Mouse (Mus musculus) limb, embryonic 10.5 days (tissue): Measurements from ENCODE around the gene Slc25a21. TPM values are rescaled to one million over a fixed set of nuclear protein-coding genes. Genes with fewer than 3 reads are reported as not detected.

Experiments
- DNase-seq: peaks from one replicate; pipeline ENCODE4 v3.0.0-alpha.2; 2017; ENCODE audit warnings: low spot score
- H3K27ac ChIP-seq: fragments of 300-500 bp; sonication (generic); 2 replicates; pipeline ENCODE4 v1.5.1; 2016; ENCODE audit warnings: mild to moderate bottlenecking
- H3K27me3 ChIP-seq: fragments of 300-500 bp; sonication (generic); 2 replicates; pipeline ENCODE4 v1.6.1; 2016; ENCODE audit warnings: low read depth, mild to moderate bottlenecking; ENCODE audit not compliant: poor library complexity, severe bottlenecking
- H3K36me3 ChIP-seq: fragments of 300-500 bp; sonication (generic); 2 replicates; pipeline ENCODE4 v1.6.1; 2016; ENCODE audit warnings: mild to moderate bottlenecking, moderate library complexity
- H3K4me1 ChIP-seq: fragments of 300-500 bp; sonication (generic); 2 replicates; pipeline ENCODE4 v1.6.1; 2016
- H3K4me3 ChIP-seq: fragments of 300-500 bp; sonication (generic); 2 replicates; pipeline ENCODE4 v1.5.1; 2016; ENCODE audit warnings: mild to moderate bottlenecking, moderate library complexity
- H3K9me3 ChIP-seq: fragments of 300-500 bp; sonication (generic); replicated peaks from 2 replicates; pipeline ENCODE4 v1.6.1; 2016; ENCODE audit warnings: mild to moderate bottlenecking
- WGBS: fragments of 180-500 bp; shearing (Covaris S2); methylation state at CpG from one replicate; pipeline ENCODE4 v1.1.7; 2016; 5-methylcytosine and 5-hydroxymethylcytosine counted together
- polyA plus RNA-seq: library from polyadenylated mRNA; unstranded; fragments of >200 nt; fragmentation: Nextera tagmentation; extraction: Ambion mirVana; gene quantifications from 2 replicates; pipeline ENCODE4 v1.2.1, GENCODE M21; 2016

Slc25a21 gene
- polyA plus RNA-seq, 1 experiment from 2014 or later = 1.6 TPM

- DNase-seq = no peak
- Histone ChIP-seq H3K4me3 (peak overlapping the region; percentile 51; the same call in 1 of the 2 replicates), H3K9me3 (no peaks in the 10 kb centered on the region), H3K27me3 (peaks cover 100% of the 10 kb centered on the region), H3K4me1 (peaks cover 68% of the 10 kb centered on the region), H3K27ac (no peak overlapping the region), H3K36me3 (no peaks in the 10 kb centered on the region)
- under 1% methylated on average over 11 of the region's 11 CpGs for WGBS
Observed at GRCm38 (mm10) chr12:56694936-56695335, 502.3 kb downstream of the Slc25a21 start.

DNA sequence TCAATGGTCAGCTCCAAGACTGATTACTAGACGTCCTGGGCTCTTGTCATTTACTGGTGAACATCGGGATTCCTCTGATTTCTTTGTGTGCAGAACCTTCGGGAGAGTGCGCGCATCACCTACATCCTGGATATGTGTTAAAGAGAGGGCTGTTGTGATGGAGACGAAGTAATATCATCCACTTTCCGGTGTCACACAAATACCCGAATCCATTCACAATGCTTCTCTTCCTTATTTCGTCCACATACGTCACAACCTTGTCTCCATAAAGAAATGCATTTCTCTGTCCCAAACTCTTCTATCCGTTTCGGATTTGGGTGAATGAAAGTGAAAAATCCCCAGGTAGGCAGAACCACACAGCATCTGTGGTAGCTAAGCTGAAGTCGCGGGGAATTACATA lies 502.9 kb downstream of the Slc25a21 start:
- Histone ChIP-seq H3K36me3 (no peaks in the 10 kb centered on the region), H3K27ac (no peak overlapping the region), H3K27me3 (peaks cover 100% of the 10 kb centered on the region), H3K4me1 (peaks cover 69% of the 10 kb centered on the region), H3K9me3 (no peaks in the 10 kb centered on the region), H3K4me3 (no peak overlapping the region)
- 3% methylated on average over 14 of the region's 14 CpGs for WGBS
- DNase-seq = no peak

- DNase-seq = no peak
- H3K27me3 ChIP-seq = peaks cover 100% of the 10 kb centered on the region
- no peaks in the 10 kb centered on the region for H3K36me3 ChIP-seq
- no peak overlapping the region for H3K4me3 ChIP-seq
- H3K4me1 ChIP-seq = peaks cover 73% of the 10 kb centered on the region
- WGBS = 5% methylated on average over 14 of the region's 14 CpGs
- H3K9me3 ChIP-seq = no peaks in the 10 kb centered on the region
- H3K27ac ChIP-seq = no peak overlapping the region
Observed at GRCm38 (mm10) chr12:56693411-56694098, 503.7 kb downstream of the Slc25a21 start.

GRCm38 (mm10) chr12:56692536-56692935 lies 504.7 kb downstream of the Slc25a21 start:
- Histone ChIP-seq H3K27me3 (peaks cover 100% of the 10 kb centered on the region), H3K4me1 (peaks cover 63% of the 10 kb centered on the region), H3K9me3 (no peaks in the 10 kb centered on the region), H3K27ac (no peak overlapping the region), H3K4me3 (peak overlapping the region; percentile 24; the same call in 1 of the 2 replicates), H3K36me3 (no peaks in the 10 kb centered on the region)
- peak; percentile 68 for DNase-seq
- WGBS = 1% methylated on average over 19 of the region's 19 CpGs

- DNase-seq = peak; percentile 73
- Histone ChIP-seq H3K9me3 (no peaks in the 10 kb centered on the region), H3K4me3 (peak within 1 kb of the TSS; percentile 38), H3K4me1 (peaks cover 56% of the 10 kb centered on the region), H3K36me3 (no peaks in the 10 kb centered on the region), H3K27ac (peak within 1 kb of the TSS; percentile 4; the same call in 1 of the 2 replicates), H3K27me3 (peaks cover 100% of the 10 kb centered on the region)
- 0% methylated on average over 40 of the region's 40 CpGs for WGBS
Observed at GRCm38 (mm10) chr12:56691427-56692079, 505.7 kb downstream of the Slc25a21 start, which contains the start of gene Pax9. TSS of gene Pax9 (plus strand) at chr12:56691767.

DNA sequence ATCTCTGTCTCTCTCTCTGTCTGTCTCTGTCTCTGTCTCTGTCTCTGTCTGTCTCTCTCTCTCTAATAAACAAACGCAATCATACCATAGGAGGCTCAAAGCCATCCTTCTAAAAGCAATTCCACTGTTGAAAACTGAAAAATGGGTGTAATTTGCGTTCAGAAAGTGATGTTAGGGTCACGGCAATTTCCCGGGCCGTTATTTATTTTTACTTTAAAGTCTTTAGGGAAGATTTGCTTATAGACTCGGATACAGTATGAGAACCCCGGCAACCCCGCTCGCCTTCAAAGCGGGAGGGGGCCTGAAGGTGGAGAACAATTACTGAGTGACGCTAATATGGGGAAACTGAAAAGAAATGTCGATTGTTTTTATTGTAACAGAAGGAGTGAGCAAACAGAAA lies 506.3 kb downstream of the Slc25a21 start:
- 1% methylated on average over 12 of the region's 12 CpGs for WGBS
- peaks cover 100% of the 10 kb centered on the region for H3K27me3 ChIP-seq
- H3K4me1 ChIP-seq = peaks cover 51% of the 10 kb centered on the region
- no peak for DNase-seq
- no peaks in the 10 kb centered on the region for H3K9me3 ChIP-seq
- H3K36me3 ChIP-seq = no peaks in the 10 kb centered on the region
- H3K27ac ChIP-seq = no peak overlapping the region
- H3K4me3 ChIP-seq = peak overlapping the region; percentile 38

DNA sequence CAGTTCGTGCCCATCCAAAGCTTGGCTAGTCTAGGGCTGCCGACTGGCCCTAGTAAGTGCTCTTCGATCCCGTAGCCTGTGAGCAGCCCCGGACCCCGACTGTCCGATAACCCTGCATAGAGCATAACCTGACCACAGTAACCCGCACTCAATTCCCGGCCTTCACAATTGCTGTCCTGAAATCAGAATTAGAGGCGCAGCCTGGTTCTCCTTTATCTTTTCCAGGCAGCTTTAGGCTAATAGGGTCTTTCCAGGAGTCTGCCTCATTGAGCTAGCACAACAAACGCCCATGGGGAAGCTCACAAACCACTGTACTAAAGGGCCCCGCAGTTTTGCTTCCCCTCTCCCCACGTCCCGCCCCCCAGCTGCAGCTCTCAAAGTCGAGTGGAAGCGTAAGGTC lies 506.9 kb downstream of the Slc25a21 start:
- Histone ChIP-seq H3K36me3 (no peaks in the 10 kb centered on the region), H3K4me1 (peaks cover 44% of the 10 kb centered on the region), H3K4me3 (no peak overlapping the region), H3K27ac (no peak overlapping the region), H3K9me3 (no peaks in the 10 kb centered on the region), H3K27me3 (peaks cover 100% of the 10 kb centered on the region)
- peak; percentile 63 for DNase-seq
- 1% methylated on average over 16 of the region's 16 CpGs for WGBS

GRCm38 (mm10) chr12:56689736-56690135 lies 507.5 kb downstream of the Slc25a21 start:
- H3K9me3 ChIP-seq = no peaks in the 10 kb centered on the region
- under 1% methylated on average over 25 of the region's 25 CpGs for WGBS
- peaks cover 100% of the 10 kb centered on the region for H3K27me3 ChIP-seq
- 0 out of 2 replicates have a peak overlapping the region, but pooled peaks have one; percentile 17 for H3K4me3 ChIP-seq
- no peak overlapping the region for H3K27ac ChIP-seq
- H3K36me3 ChIP-seq = no peaks in the 10 kb centered on the region
- H3K4me1 ChIP-seq = peaks cover 38% of the 10 kb centered on the region
- peak; percentile 86 for DNase-seq

- no peaks in the 10 kb centered on the region for H3K9me3 ChIP-seq
- peaks cover 100% of the 10 kb centered on the region for H3K27me3 ChIP-seq
- WGBS = 2% methylated on average over 10 of the region's 10 CpGs
- H3K4me1 ChIP-seq = peaks cover 38% of the 10 kb centered on the region
- DNase-seq = no peak
- no peaks in the 10 kb centered on the region for H3K36me3 ChIP-seq
- no peak overlapping the region for H3K27ac ChIP-seq
- 0 out of 2 replicates have a peak overlapping the region, but pooled peaks have one; percentile 17 for H3K4me3 ChIP-seq
Observed at GRCm38 (mm10) chr12:56689331-56689730, 507.9 kb downstream of the Slc25a21 start.

DNA sequence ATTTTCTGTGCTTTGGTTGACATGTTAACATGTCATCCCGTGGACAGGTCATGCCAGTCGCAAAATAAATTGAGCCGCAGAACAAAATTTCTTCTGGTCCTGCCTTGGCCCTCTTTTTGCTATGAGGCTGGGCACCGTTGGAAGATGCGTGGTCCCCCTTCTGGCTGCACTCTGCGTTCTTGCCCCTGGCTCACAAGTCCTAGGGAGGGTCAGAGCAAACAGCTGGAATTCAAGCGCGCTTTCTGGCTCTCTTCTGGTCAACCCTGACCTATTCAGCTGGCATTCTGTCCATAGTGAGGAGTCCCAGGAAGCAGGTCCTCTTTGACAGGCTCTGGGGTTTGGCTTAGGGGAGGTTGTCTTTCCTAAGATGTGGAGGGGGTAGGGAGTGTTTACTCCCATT lies 508.4 kb downstream of the Slc25a21 start:
- Histone ChIP-seq H3K9me3 (no peaks in the 10 kb centered on the region), H3K4me1 (peaks cover 38% of the 10 kb centered on the region), H3K36me3 (no peaks in the 10 kb centered on the region), H3K27me3 (peaks cover 100% of the 10 kb centered on the region), H3K27ac (no peak overlapping the region), H3K4me3 (no peak overlapping the region)
- WGBS = 3% methylated on average over 8 of the region's 8 CpGs
- no peak for DNase-seq

- no peak overlapping the region for H3K27ac ChIP-seq
- no peak for DNase-seq
- 2% methylated on average over 10 of the region's 10 CpGs for WGBS
Observed at GRCm38 (mm10) chr12:56688482-56688840, 508.8 kb downstream of the Slc25a21 start.

DNA sequence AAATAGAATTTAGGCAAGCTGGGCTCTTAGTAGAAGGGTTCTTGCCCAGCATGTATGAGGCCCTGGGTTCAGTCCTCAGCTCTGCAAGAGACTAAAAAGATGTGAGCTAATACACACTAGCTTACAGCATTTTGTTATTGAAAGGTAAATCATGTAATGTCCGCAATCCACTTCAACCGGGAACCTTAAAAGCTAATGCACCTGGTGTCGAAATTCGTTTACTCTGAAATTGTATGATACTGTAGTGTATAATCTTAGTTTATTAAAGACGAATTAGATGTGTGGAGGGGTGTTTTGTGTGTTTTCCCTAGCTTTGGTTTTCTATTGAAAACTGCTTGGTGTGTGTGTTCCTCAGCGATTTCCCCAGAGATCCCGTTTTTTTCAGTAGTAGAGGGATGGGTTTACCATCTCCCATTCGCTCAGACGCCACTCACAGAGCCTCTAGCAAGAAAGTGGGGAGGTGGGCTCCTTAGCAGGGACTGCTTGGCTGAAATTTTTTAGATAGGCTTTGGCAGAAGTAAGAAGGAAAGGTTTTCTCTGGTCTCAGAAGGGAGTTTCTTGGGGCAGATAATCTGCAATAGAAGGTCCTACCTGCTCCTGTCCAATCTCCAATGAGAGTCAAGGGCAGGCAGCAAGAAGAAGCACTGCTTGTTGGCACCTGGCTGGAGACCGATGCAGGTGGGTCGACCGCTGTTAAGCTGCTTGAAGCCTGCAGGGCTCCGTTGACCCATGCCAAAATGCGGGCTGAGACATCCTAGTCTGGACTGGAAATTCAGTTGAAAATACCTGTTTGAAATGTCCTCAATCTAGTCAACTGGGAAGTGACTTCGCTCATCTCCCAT lies 509.4 kb downstream of the Slc25a21 start:
- Histone ChIP-seq H3K36me3 (no peaks in the 10 kb centered on the region), H3K4me3 (no peak overlapping the region), H3K4me1 (peaks cover 45% of the 10 kb centered on the region), H3K27ac (no peak overlapping the region), H3K27me3 (peaks cover 100% of the 10 kb centered on the region), H3K9me3 (no peaks in the 10 kb centered on the region)
- WGBS = 4% methylated on average over 15 of the region's 15 CpGs
- no peak for DNase-seq

More at GRCm38 (mm10) chr12:56688482-56688840, 508.8 kb downstream of the Slc25a21 start:
- H3K36me3 ChIP-seq = no peaks in the 10 kb centered on the region
- H3K4me1 ChIP-seq = peaks cover 40% of the 10 kb centered on the region
- peaks cover 100% of the 10 kb centered on the region for H3K27me3 ChIP-seq
- no peaks in the 10 kb centered on the region for H3K9me3 ChIP-seq
- H3K4me3 ChIP-seq = no peak overlapping the region
